Mouse (Mus musculus) embryo, embryonic 11 days (tissue): ENCODE measurements around the gene Olfr799.

ENCODE experiments used
- DNase-seq: peaks from one replicate; pipeline ENCODE4 v3.0.0-alpha.2; 2015

Olfr799 gene

GRCm38 (mm10) chr10:129637184-129637583 lies at the start of gene Olfr799:
TSS of gene Olfr799 (plus strand) at chr10:129637484.
- no peak for DNase-seq

DNA sequence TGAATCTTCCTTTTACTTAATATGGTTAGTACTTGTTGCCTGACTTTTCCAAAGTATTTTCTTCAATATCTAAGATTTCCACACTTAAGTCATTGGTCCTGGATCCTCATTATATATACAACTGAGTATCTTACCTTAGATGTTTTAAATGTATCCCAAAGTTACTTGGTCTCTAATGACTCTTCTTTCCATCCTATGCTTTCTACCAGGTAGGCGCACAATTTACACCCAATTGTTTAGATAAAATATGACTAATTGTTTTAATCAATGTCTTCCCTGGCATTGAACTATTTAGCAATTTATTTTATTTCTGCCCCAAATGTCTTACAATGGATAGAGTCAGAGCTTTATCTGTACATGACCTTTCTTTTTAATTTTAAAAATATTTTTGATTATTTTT lies 24.8 kb upstream of the Olfr799 start, which contains the start of gene Olfr796:
Gene Olfr796 (minus strand): TSS at position 101 of the 400 bp plus-strand sequence.
- DNase-seq: no peak

DNA sequence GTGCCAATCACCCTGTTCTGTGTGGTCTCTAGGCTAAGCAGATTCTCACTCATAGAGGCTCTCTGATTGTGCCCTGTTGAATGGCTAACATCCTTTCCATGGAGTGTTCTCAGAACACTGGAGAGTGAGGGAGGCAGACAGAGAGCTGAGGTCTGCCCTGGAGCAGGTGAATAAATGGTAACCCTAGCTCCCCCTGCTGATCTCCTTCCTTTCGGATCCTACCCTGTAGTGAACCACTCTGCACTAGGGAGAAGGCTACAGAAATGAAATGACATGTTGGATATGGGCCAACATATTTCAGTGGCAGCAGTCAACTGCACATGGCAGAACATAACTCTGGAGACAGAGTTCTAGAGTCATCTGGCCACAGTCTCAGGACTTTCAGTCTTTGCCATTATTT lies 15.6 kb upstream of the Olfr799 start:
- DNase-seq: peak; percentile 1

DNA sequence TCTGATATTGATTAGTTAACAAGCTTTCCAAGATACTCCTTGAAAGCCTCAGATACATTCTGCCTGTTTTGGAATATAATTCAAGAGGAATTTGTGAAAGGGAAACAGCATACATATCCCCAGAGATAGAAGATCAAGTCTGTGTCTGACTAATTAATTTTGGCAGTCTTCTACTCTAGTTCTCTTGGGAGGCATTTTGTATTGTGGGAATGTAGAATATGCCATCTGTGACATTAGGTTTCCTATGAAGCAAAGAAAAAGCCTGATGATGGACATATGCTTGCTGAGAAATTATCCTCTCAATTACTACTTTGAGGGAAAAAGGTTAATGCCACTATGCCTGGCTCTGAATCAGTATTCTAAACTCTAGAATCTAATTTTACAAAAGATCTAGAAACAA lies 14.0 kb upstream of the Olfr799 start:
- no peak for DNase-seq

DNA sequence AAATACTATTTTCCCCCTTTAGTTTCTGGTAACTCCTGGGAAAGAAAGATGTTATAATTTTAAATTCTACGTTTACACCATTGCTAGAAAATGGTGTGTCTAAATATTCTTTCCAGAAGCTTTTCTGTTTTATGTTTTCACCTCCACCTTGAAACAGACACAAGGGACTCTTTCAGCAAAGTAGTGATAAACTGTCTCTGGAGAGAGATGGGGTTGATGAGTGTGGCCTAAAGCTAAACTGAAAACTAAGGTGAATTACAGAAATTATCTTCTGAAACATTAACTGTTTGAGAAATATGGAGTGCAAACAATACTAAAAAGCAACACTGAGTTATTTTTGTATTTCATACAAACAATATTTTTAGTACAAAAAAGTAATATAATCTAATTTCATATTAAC lies 9.4 kb upstream of the Olfr799 start, which contains the start of gene Olfr798:
Gene Olfr798 (minus strand): TSS at position 101 of the 400 bp plus-strand sequence.
- DNase-seq: no peak

GRCm38 (mm10) chr10:129651763-129652162 lies 14.5 kb downstream of the Olfr799 start:
- no peak for DNase-seq

- no peak for DNase-seq
These were observed 20.1 kb downstream of the Olfr799 start, which contains the start of gene Olfr800 for GRCm38 (mm10) chr10:129657394-129657793. TSS of gene Olfr800 (plus strand) at chr10:129657694.

DNA sequence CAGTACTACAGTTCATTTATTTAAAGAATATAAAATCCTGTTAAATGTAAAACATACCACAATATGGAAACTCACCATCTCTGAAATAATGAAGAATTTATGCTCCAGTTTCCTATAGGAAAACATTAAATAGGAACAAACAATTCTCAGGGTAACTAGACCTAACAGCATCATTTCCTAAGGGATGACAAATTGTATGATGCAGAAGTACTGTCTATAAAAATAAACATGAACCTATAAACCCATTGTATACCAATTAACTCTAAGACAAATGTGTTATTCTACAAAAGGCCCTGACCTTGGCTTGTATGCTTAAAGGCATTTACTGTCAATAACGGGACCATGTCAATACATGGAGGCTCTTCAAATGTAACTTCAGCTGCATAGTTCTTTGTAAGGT lies 36.5 kb downstream of the Olfr799 start, which contains the start of gene Olfr801:
Gene Olfr801 (minus strand): TSS at position 101 of the 400 bp plus-strand sequence.
- no peak for DNase-seq

- DNase-seq: no peak
These were observed 50.8 kb downstream of the Olfr799 start, which contains the start of gene Olfr802 for GRCm38 (mm10) chr10:129688069-129688468. TSS of gene Olfr802 (minus strand) at chr10:129688169.

DNA sequence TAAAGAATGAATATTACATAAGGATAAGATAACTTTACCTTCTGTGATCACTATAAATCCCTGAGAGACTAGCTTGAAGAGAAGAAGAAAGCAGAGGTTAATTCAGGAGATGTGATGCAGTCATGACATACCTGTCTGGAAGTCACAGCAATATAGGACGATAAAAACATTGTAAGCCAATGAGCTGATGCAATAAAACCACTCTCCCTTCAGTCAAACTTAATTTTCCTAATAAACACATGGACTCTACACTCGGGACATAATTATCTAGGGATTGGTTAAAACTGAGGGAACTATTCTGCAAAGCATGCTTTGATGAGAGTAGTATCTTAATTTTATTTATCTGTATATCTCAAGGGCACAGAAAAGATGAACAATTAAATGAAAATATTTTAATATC lies 56.9 kb downstream of the Olfr799 start, which contains the start of gene Olfr803:
Gene Olfr803 (minus strand): TSS at position 101 of the 400 bp plus-strand sequence.
- no peak for DNase-seq
